Mouse (Mus musculus) lung, postnatal 0 days (tissue): ENCODE results near the gene Rell1.

ENCODE experiments used
- CTCF ChIP-seq: IDR thresholded peaks from 2 replicates; pipeline ENCODE4 v1.5.1; 2016; ENCODE audit warnings: antibody characterized with exemption, mild to moderate bottlenecking
- EP300 ChIP-seq: IDR thresholded peaks from 2 replicates; pipeline ENCODE4 v1.6.1; 2016; ENCODE audit warnings: antibody characterized with exemption, mild to moderate bottlenecking, control low read depth

DNA sequence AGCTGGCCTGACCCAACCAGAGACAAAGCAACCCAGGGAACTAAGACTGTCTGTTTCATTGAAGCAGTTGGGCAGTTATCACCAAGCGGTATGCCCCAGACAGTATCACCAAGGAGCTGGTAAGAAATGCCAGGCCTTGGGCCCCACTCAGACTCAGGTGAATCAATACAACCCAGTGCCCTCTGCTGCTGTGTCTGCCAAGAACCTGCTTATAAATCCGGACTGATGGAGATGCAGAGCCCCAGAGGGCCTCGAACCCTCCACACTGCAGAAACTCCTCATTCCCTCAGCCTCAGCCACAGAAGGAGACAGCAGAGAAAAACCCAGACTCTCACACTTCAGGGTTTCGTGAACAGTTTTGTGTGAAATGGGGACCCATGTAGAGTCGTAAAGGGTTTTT, 82.4 kb downstream of the Rell1 start:
- TF ChIP-seq CTCF (no peak), EP300 (no peak)
